Mouse (Mus musculus): Measurements from ENCODE around the gene Spata21. TPM values are rescaled to one million over a fixed set of nuclear protein-coding genes. Genes with fewer than 3 reads are reported as not detected.
A peak's percentile ranks its signal among the peaks of the same experiment; 100 is the strongest.
"Not testable (repeated sequence)": the region's sequence is repeated elsewhere in the genome, so short reads cannot be mapped to it uniquely, and the experiment has no call there.

The Spata21 gene
- polyA plus RNA-seq, 1 experiment from 2014 or later: 0.14 TPM

DNA sequence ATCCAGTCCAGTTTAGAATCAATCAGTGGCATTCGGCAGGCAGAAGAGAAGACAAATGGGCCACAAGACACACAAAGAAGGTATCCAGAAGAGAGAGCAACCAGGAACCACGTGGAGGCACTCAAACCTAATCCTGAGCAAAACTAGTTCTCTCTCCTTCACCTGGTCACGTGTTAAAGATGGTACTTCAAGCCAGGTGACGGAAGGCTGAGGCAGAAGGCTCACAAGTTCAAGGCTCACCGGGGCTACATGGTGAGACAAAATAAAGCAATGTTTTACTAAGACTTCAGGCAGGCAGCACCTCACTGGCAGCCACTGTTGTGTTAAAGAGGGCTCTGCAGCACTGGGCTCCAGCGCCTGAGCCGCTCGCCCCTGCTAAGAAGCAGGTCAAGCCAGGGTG is 44.1 kb downstream of the Spata21 start:
- peaks cover 7% of the 10 kb centered on the region; the same call in 1 of the 2 replicates for H3K36me3 ChIP-seq
- 59% methylated on average over 8 of the region's 8 CpGs for WGBS
- no peaks in the 10 kb centered on the region for H3K27me3 ChIP-seq
- peak overlapping the region; percentile 84 for H3K27ac ChIP-seq
- H3K4me1 ChIP-seq: peaks cover 67% of the 10 kb centered on the region
- 0 out of 2 replicates have a peak overlapping the region, but pooled peaks have one; percentile 10 for H3K9ac ChIP-seq
- H3K4me3 ChIP-seq: no peak overlapping the region
- 0 out of 2 replicates have a peak overlapping the region, but pooled peaks have one; percentile 11 for H3K4me2 ChIP-seq (replicated peaks)
- H3K9me3 ChIP-seq: no peaks in the 10 kb centered on the region
- no peak for ATAC-seq (ENCODE audit: insufficient number of reproducible peaks, insufficient read depth, low FRiP score, low TSS enrichment)

DNA sequence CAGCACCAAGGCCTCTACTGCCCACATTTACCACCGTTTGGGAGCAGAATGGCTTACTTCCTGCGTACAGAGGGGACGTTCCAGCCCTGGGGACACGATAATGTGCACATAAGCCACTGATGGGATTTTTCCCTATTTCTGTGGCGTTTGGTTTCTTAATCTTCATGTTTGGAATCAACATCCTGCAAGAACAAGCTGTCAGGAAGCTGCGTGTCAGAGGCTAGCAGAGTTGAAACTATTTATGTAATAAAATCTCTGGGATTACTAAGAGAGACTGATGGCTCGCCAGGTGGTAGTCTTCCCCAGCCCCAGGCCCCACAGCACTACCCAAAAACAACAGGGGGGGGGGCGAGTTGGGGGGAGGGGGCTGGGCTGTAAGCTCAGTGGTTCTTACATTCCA is 45.1 kb downstream of the Spata21 start:
- Histone ChIP-seq H3K36me3 (peaks cover 7% of the 10 kb centered on the region; the same call in 1 of the 2 replicates), H3K27me3 (no peaks in the 10 kb centered on the region), H3K4me1 (peaks cover 71% of the 10 kb centered on the region), H3K4me2 (replicated peaks) (no peak overlapping the region), H3K9me3 (no peaks in the 10 kb centered on the region), H3K9ac (no peak overlapping the region), H3K27ac (peak overlapping the region; percentile 54; the same call in 1 of the 2 replicates), H3K4me3 (no peak overlapping the region)
- no peak for ATAC-seq (ENCODE audit: insufficient number of reproducible peaks, insufficient read depth, low FRiP score, low TSS enrichment)
- 54% methylated on average over 8 of the region's 8 CpGs for WGBS

DNA sequence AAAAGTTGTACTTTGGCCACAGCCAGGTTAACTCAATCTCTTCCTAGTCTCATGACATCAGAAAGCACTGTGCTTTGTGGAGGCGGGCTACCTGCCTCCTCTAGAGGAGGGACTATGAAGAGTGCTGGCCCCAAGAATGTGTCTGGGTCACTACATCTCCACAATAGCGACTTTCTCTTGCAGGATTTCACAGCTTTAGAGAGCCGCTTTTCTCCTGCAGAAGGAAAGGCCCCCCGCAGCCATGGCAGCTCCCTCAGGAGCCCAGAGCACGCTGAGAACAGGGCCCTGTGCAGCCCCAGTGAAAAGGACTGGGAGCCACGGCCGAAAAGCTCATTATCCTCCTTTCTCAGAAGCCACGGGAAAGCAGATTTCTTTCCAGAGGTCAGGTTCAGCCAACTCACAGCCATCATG is 45.9 kb downstream of the Spata21 start:
- H3K27me3 ChIP-seq: no peaks in the 10 kb centered on the region
- peaks cover 71% of the 10 kb centered on the region for H3K4me1 ChIP-seq
- H3K27ac ChIP-seq: peak overlapping the region; percentile 70
- H3K4me2 ChIP-seq (replicated peaks): no peak overlapping the region
- ATAC-seq (ENCODE audit: insufficient number of reproducible peaks, insufficient read depth, low FRiP score, low TSS enrichment): no peak
- no peaks in the 10 kb centered on the region for H3K9me3 ChIP-seq
- peaks cover 7% of the 10 kb centered on the region; the same call in 1 of the 2 replicates for H3K36me3 ChIP-seq
- WGBS: 43% methylated on average over 8 of the region's 8 CpGs
- H3K4me3 ChIP-seq: no peak overlapping the region
- no peak overlapping the region for H3K9ac ChIP-seq

DNA sequence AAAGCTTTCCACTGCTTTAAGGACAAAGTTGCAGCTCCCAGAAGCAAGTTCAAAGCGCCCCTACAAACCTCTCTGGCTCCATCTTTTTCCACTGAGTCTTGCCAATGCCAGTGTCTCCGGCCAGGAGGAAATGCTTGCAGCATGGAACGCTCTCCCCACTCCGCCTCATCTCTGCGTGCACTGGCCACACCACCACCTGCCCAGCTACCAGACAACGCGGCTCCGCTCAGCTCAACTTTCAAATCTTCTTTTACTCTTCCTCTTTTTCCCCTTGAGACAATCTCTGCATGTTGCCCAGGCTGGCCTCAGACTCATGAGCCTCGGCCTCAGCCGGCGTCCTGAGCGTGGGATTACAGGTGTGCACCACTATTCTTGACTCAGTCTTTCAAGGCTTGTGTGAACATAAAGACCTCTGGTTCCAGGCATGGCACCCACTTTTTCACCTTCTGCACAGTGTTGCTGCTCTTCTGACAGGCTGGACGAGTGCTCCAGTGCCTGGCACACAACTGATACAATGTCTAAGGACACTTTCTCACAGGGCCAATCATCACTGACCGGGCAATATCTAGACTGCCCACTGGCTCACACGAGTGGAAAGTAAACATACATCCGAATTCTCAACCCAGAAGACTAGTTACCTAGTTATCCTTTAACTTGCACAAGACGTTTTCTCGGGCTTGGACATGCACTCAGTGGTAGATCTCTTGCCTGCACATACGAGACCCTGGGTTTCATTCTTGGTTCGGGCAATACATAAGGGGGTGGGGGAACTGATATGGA is 46.8 kb downstream of the Spata21 start:
- Histone ChIP-seq H3K9ac (no peak overlapping the region), H3K27me3 (no peaks in the 10 kb centered on the region), H3K4me3 (no peak overlapping the region), H3K4me1 (peaks cover 66% of the 10 kb centered on the region), H3K9me3 (no peaks in the 10 kb centered on the region), H3K36me3 (peaks cover 7% of the 10 kb centered on the region; the same call in 1 of the 2 replicates), H3K4me2 (replicated peaks) (no peak overlapping the region), H3K27ac (peak overlapping the region; percentile 70)
- WGBS: 82% methylated on average over 20 of the region's 20 CpGs
- ATAC-seq (ENCODE audit: insufficient number of reproducible peaks, insufficient read depth, low FRiP score, low TSS enrichment): no peak

DNA sequence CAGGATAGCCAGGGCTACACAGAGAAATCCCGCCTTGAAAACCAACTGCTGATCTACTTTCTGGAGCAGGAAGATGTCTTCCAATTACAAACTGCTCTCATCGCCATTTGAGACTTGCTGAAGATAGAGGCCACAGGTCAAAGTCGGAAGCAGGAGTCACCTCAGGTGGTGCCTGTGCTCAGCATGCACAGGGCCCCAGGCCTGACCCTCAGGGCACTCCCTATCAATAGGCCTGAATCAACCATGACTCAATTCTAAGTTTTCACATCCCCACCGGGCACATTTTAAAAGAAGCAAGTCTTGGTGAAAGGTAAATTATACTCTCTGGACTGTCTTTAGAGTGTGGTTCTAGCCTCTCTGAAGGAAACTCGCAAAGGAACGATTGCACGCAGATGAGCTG is 48.0 kb downstream of the Spata21 start:
- Histone ChIP-seq H3K4me1 (peaks cover 58% of the 10 kb centered on the region), H3K27ac (no peak overlapping the region), H3K4me2 (replicated peaks) (no peak overlapping the region), H3K36me3 (peaks cover 7% of the 10 kb centered on the region; the same call in 1 of the 2 replicates), H3K27me3 (no peaks in the 10 kb centered on the region), H3K9ac (no peak overlapping the region), H3K9me3 (no peaks in the 10 kb centered on the region), H3K4me3 (no peak overlapping the region)
- ATAC-seq (ENCODE audit: insufficient number of reproducible peaks, insufficient read depth, low FRiP score, low TSS enrichment): no peak
- WGBS: 73% methylated on average over 7 of the region's 7 CpGs

DNA sequence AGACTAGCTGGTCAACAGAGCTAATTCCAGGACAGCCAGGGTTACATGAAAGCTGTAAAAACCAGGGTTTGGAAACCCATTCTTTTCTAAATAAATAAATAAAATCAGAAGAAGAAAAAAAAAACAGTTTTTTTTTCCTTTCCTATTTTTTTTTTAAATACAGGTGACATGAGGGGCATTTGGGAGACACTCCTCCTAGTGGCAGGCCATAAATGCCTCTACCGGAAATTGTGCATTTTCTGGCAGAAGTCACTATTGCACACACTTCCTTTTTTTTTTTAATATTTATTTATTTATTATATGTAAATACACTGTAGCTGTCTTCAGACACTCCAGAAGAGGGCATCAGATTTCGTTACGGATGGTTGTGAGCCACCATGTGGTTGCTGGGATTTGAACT is 49.6 kb downstream of the Spata21 start:
- ATAC-seq (ENCODE audit: insufficient number of reproducible peaks, insufficient read depth, low FRiP score, low TSS enrichment); H3K9me3 ChIP-seq; H3K27me3 ChIP-seq; H3K27ac ChIP-seq; H3K36me3 ChIP-seq; H3K9ac ChIP-seq; H3K4me3 ChIP-seq: not testable (repeated sequence)
- 81% methylated on average over 3 of the region's 3 CpGs for WGBS
- Histone ChIP-seq H3K4me1 (peaks cover 42% of the 10 kb centered on the region), H3K4me2 (replicated peaks) (peak overlapping the region; percentile 75)

DNA sequence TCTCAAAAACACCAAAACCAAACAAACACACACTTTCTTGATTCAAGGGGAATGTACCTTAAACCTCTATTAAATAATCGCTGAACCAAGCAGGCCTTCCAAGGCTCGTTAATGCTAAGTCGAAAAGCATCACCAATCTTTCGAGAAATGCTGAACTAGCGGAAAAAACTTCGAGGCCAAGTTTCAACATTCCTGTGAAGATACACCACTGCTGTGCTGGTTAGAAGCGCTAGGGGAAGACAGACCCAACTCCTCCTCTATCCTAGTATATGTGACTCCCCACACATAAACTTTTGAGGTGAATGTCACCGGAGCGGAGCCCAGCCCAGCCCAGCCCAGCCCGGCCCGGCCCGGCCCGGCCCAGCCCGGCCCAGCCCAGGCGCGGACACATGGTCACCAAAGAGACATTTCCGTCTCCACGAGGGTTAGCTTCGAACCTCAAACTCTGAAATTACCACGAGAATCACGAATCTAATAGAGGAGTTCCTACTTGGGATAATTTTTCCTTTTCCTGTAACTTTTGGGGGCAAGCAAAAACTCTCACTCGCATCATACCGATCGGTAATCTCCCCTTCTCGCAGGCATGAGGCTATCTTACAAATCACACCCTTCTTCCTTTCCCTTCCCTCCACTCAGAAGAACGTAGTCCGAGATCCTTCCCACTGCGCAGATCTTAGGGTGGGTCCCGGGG is 50.4 kb downstream of the Spata21 start:
- H3K9me3 ChIP-seq: no peaks in the 10 kb centered on the region
- no peaks in the 10 kb centered on the region for H3K27me3 ChIP-seq
- peak overlapping the region; percentile 77 for H3K4me3 ChIP-seq
- H3K4me2 ChIP-seq (replicated peaks): peak overlapping the region; percentile 75
- ATAC-seq (ENCODE audit: insufficient number of reproducible peaks, insufficient read depth, low FRiP score, low TSS enrichment): 0 out of 2 replicates have a peak, but pooled peaks have one; percentile 6
- WGBS: 3% methylated on average over 29 of the region's 29 CpGs
- peak overlapping the region; percentile 94 for H3K27ac ChIP-seq
- H3K9ac ChIP-seq: peak overlapping the region; percentile 69
- peaks cover 7% of the 10 kb centered on the region; the same call in 1 of the 2 replicates for H3K36me3 ChIP-seq
- peaks cover 33% of the 10 kb centered on the region for H3K4me1 ChIP-seq

DNA sequence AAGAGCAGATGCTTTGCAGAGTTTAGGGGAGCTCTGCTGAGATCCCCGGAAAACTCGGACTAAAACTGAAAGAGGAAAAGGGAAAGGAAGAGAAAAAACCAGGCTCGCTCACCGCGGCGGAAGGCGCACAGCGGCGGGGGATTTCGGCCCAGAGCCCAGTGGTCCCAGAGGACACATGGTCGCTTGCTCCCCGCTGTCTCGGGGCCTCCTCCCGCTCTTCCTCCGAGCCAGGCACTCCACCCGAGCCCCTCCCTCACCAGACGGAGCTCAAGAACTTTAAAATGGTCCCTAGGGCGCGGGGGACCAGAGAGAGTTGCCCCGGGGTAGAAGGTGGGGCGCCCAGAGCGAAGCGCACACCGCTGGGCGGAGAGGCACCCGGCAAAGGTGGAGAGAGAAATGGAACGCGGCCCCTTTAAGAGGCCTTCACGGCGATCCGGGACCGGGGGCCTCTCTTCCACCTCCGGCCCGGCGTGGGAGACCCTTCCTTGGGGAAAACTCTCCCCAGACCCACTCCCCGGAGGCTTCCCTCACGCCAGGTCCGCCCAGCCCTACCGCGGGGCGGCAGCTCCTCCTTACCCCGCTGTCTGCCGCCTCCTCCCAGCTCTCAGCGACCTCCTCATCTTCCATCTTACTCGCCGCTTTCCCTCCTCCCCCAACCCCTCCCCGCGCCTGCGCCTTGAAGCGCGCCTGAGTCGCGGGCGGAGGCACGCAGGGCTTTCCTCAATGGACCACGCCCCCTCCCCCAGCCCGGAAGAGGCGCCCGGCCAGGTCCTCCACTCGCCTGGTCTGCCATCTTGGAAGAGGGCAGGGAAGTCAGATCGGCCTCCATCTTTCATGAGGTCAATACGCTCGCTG is 51.2 kb downstream of the Spata21 start, which contains the start of gene Szrd1:
Szrd1 (minus strand) TSS at position 660 of the 855 bp plus-strand sequence.
- under 1% methylated on average over 63 of the region's 63 CpGs for WGBS
- Histone ChIP-seq H3K27me3 (no peaks in the 10 kb centered on the region), H3K27ac (peak within 1 kb of the TSS; percentile 94)

DNA sequence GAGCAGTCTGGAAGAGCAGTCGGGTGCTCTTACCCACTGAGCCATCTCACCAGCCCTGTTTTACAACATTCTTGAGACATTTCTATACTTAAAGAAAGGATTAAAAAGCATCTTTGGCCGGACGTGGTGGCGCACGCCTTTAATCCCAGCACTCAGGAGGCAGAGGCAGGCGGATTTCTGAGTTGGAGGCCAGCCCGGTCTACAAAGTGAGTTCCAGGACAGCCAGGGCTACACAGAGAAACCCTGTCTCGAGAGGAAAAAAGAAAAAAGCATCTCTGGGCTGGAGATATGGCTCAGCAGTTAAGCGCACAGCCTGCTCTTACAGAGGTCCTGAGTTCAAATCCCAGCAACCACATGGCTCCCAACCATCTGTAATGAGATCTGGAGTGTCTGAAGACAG is 52.2 kb downstream of the Spata21 start:
- H3K4me3 ChIP-seq; H3K9me3 ChIP-seq; ATAC-seq (ENCODE audit: insufficient number of reproducible peaks, insufficient read depth, low FRiP score, low TSS enrichment); H3K27me3 ChIP-seq; H3K27ac ChIP-seq; H3K9ac ChIP-seq; H3K36me3 ChIP-seq; H3K4me2 ChIP-seq (replicated peaks): not testable (repeated sequence)
- peaks cover 18% of the 10 kb centered on the region for H3K4me1 ChIP-seq
- WGBS: 86% methylated on average over 9 of the region's 9 CpGs

More for the DNA sequence above, 51.2 kb downstream of the Spata21 start, which contains the start of gene Szrd1:
- peak within 1 kb of the TSS; percentile 75 for H3K4me2 ChIP-seq (replicated peaks)
- peak within 1 kb of the TSS; percentile 77 for H3K4me3 ChIP-seq
- peaks cover 28% of the 10 kb centered on the region for H3K4me1 ChIP-seq
- peak; percentile 94 for ATAC-seq (ENCODE audit: insufficient number of reproducible peaks, insufficient read depth, low FRiP score, low TSS enrichment)
- peaks cover 6% of the 10 kb centered on the region; the same call in 1 of the 2 replicates for H3K36me3 ChIP-seq
- H3K9ac ChIP-seq: peak within 1 kb of the TSS; percentile 69
- no peaks in the 10 kb centered on the region for H3K9me3 ChIP-seq

DNA sequence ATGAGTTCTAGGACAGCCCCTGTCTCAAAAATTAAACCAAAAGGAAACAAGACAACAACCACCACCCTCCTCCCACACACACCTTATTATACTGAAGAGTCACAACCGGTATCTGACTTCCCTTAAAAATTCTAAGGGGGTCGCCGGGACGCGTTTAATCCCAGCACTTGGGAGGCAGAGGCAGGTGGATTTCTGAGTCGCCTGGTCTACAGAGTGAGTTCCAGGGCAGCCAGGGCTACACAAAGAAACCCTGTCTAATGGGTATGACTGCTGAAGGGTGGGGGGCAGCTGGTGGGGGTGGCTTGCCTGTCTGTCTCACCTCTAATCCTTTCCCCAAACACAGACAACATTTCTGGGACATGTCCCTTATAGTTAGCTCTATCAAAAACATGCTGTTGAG is 52.8 kb downstream of the Spata21 start:
- no peaks in the 10 kb centered on the region for H3K27me3 ChIP-seq
- no peak overlapping the region for H3K4me3 ChIP-seq
- peaks cover 16% of the 10 kb centered on the region for H3K4me1 ChIP-seq
- H3K4me2 ChIP-seq (replicated peaks): no peak overlapping the region
- H3K9ac ChIP-seq: no peak overlapping the region
- no peak overlapping the region for H3K27ac ChIP-seq
- 91% methylated on average over 6 of the region's 6 CpGs for WGBS
- no peaks in the 10 kb centered on the region for H3K9me3 ChIP-seq
- H3K36me3 ChIP-seq: no peaks in the 10 kb centered on the region
- ATAC-seq (ENCODE audit: insufficient number of reproducible peaks, insufficient read depth, low FRiP score, low TSS enrichment): no peak

DNA sequence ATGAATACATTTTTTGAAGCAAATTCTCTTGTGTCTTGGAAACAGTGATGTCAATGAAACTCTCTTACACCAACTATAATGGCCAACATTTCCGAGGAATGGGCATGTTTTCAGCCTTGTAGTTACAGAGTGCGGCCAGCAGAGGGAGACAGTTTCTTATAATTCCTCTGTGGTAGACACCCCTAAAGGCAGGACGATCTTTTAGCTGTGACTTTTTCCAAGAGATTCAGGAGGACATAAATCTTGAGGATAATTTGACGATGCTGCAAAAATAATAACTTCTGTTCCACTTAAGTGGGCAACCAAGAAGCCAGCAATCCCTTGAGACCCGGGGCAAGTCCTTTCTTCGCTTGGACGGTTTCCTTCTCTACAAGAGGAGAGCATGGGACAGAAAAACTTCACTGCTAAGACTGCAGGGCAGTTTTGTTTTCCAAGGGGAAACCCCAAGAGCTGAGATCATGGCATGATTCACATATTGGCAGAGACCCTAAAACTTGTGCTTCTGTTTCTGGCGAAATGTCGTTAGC is 54.2 kb downstream of the Spata21 start:
- H3K36me3 ChIP-seq: no peaks in the 10 kb centered on the region
- peak overlapping the region; percentile 17 for H3K4me2 ChIP-seq (replicated peaks)
- H3K27ac ChIP-seq: 0 out of 2 replicates have a peak overlapping the region, but pooled peaks have one; percentile 6
- no peak overlapping the region for H3K4me3 ChIP-seq
- WGBS: 26% methylated on average over 9 of the region's 9 CpGs
- H3K27me3 ChIP-seq: no peaks in the 10 kb centered on the region
- no peak for ATAC-seq (ENCODE audit: insufficient number of reproducible peaks, insufficient read depth, low FRiP score, low TSS enrichment)
- peaks cover 5% of the 10 kb centered on the region for H3K4me1 ChIP-seq
- H3K9ac ChIP-seq: no peak overlapping the region
- H3K9me3 ChIP-seq: no peaks in the 10 kb centered on the region
